Mouse (Mus musculus): ENCODE results near the gene Gpc3.

DNA sequence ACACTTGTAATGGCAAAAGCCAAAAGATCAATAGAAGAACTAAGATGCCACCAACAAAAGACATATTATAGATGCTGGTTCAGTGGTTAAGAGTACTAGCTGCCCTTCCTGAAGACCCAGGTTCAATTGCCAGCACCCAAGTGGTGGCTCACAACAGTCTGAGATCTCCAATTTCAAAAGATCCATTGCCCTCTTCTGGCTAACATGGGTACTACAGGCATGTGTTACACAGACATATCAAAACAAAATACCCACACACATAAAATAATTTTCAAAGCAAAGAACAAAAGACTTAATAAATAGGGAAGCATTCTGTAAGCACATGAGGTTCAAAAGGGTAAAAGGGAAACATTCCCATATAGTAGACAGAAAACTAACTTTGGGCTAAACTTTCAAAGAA lies 26.1 kb downstream of the Gpc3 start:
- TF ChIP-seq MYOG (IDR thresholded peaks at IDR 0.05; ENCODE audit: control insufficient read depth in 1 of 3, insufficient read depth in 1 of 3, insufficient read length in 2 of 3, low read depth in 2 of 3) (no peak), E2F4 (IDR thresholded peaks at IDR 0.05; ENCODE audit: insufficient read depth) (no peak), TCF12 (IDR thresholded peaks at IDR 0.05; ENCODE audit: insufficient read depth, poor library complexity, severe bottlenecking) (no peak), TCF3 (IDR thresholded peaks at IDR 0.05; ENCODE audit: insufficient read length, low read depth) (no peak), POLR2A (IDR thresholded peaks at IDR 0.05; ENCODE audit: insufficient read length, low read depth) (no peak), USF1 (IDR thresholded peaks at IDR 0.05; ENCODE audit: low read depth) (no peak), CEBPB (IDR thresholded peaks at IDR 0.05; ENCODE audit: insufficient read depth, poor library complexity, severe bottlenecking) (no peak), SRF (IDR thresholded peaks at IDR 0.05; ENCODE audit: control insufficient read depth, insufficient read length, low read depth) (no peak), MAX (IDR thresholded peaks at IDR 0.05; ENCODE audit: low read depth) (no peak), REST (IDR thresholded peaks at IDR 0.05; ENCODE audit: insufficient read depth, insufficient read length) (no peak), POLR2AphosphoS2 (IDR thresholded peaks at IDR 0.05; ENCODE audit: insufficient read length, low read depth) (no peak), MYOD1 (IDR thresholded peaks at IDR 0.05; ENCODE audit: control insufficient read depth in 1 of 3, insufficient read length in 2 of 3, low read depth in 2 of 3) (no peak)
